Mouse (Mus musculus): ENCODE measurements around the gene Aqp3. TPM values are rescaled to one million over a fixed set of nuclear protein-coding genes. Genes with fewer than 3 reads are reported as not detected.

Gene Aqp3
- polyA plus RNA-seq, 1 experiment: 6.7 TPM

DNA sequence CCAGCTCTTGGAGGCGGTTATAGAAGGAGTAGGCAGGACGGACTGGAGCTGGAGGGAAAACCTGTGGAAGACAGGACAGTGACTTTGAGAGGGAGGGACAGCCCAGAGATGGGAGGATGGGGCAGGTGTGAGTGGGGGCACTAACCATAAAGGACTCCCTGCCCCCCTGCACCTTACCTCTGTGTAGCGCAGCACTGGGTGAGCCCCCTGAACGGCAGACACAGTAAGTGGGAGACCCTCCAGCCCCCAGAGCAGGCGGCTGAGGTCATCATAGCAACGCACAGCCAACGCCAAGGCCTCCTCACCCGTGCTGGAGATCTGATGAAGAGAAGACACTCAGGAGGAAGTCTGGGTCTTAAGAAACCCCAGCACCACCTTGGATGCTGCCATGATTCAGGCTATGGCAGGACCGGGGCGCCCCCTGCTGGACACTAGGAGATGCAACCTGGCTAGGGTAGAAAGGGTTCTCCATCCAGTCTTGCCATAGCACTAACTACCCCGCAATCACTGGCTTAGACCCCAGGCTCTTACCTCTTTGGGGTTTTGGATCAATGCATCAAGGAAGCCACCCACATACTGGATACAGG, 20.8 kb upstream of the Aqp3 start:
- peaks cover 3% of the 10 kb centered on the region for H3K36me3 ChIP-seq (ENCODE audit: control insufficient read depth, insufficient read depth, low read length)
- no peaks in the 10 kb centered on the region for H3K27me3 ChIP-seq (ENCODE audit: control insufficient read depth, insufficient read depth, low read length)
- peak; percentile 84 for TF ChIP-seq CTCF (IDR thresholded peaks at IDR 0.05; ENCODE audit: control insufficient read depth, insufficient read depth, insufficient replicate concordance, low read depth, low read length)
- TF ChIP-seq POLR2A (IDR thresholded peaks at IDR 0.05; ENCODE audit: control insufficient read depth, low read depth, low read length): no peak
- no peak overlapping the region for H3K27ac ChIP-seq (ENCODE audit: control insufficient read depth, insufficient read depth, low read depth, low read length)
- peaks cover 2% of the 10 kb centered on the region; the same call in 1 of the 2 replicates for H3K4me1 ChIP-seq (ENCODE audit: control insufficient read depth, insufficient read depth, low read length)
- H3K4me3 ChIP-seq (ENCODE audit: control insufficient read depth, low read depth, low read length): no peak overlapping the region

DNA sequence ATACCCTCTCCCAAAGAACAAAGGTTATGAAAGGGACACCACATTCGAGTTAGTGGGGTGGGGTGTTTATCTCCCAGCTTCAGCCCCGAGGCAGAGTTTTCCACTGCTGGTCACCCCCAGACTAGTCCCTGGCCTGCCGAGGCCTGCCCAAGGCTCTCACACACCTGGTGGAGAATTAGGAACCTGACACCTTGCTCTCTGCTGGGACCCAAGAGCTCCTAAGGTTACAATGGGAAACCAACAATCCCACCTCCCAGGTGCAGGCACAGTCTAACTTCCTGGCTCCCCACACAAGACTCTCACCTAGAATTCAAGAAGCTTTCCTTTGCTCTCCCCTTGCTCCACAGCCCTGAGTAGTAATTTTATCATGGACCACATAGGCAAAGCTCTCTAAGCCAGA, 18.8 kb upstream of the Aqp3 start:
- Histone ChIP-seq H3K27me3 (ENCODE audit: control insufficient read depth, insufficient read depth, low read length) (no peaks in the 10 kb centered on the region), H3K36me3 (ENCODE audit: control insufficient read depth, insufficient read depth, low read length) (peaks cover 3% of the 10 kb centered on the region), H3K4me3 (ENCODE audit: control insufficient read depth, low read depth, low read length) (no peak overlapping the region), H3K27ac (ENCODE audit: control insufficient read depth, insufficient read depth, low read depth, low read length) (no peak overlapping the region), H3K4me1 (ENCODE audit: control insufficient read depth, insufficient read depth, low read length) (no peaks in the 10 kb centered on the region)
- TF ChIP-seq POLR2A (IDR thresholded peaks at IDR 0.05; ENCODE audit: control insufficient read depth, low read depth, low read length) (no peak), CTCF (IDR thresholded peaks at IDR 0.05; ENCODE audit: control insufficient read depth, insufficient read depth, insufficient replicate concordance, low read depth, low read length) (no peak)

DNA sequence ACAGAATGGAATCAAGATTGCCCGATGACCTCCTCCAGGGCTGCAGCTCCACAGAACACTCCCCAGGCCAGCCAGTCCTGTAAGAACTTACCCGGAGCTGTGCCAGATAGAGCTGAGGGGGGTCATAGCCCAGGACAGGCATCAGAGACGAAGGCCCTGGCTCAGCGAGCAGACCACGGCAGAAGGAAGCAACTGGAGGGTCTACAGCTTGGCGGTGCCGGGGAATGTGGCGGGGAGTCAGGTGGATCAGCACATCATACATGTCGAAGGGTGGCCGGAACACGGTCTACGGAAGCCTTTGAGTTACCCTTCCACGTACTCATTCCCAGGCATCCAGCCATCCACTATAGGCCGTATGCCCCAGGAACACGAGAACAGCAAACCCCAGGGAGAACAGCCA, 17.8 kb upstream of the Aqp3 start:
- peaks cover 3% of the 10 kb centered on the region for H3K36me3 ChIP-seq (ENCODE audit: control insufficient read depth, insufficient read depth, low read length)
- H3K4me3 ChIP-seq (ENCODE audit: control insufficient read depth, low read depth, low read length): no peak overlapping the region
- no peak for TF ChIP-seq CTCF (IDR thresholded peaks at IDR 0.05; ENCODE audit: control insufficient read depth, insufficient read depth, insufficient replicate concordance, low read depth, low read length)
- no peak for TF ChIP-seq POLR2A (IDR thresholded peaks at IDR 0.05; ENCODE audit: control insufficient read depth, low read depth, low read length)
- no peaks in the 10 kb centered on the region for H3K27me3 ChIP-seq (ENCODE audit: control insufficient read depth, insufficient read depth, low read length)
- no peak overlapping the region for H3K27ac ChIP-seq (ENCODE audit: control insufficient read depth, insufficient read depth, low read depth, low read length)
- no peaks in the 10 kb centered on the region for H3K4me1 ChIP-seq (ENCODE audit: control insufficient read depth, insufficient read depth, low read length)

DNA sequence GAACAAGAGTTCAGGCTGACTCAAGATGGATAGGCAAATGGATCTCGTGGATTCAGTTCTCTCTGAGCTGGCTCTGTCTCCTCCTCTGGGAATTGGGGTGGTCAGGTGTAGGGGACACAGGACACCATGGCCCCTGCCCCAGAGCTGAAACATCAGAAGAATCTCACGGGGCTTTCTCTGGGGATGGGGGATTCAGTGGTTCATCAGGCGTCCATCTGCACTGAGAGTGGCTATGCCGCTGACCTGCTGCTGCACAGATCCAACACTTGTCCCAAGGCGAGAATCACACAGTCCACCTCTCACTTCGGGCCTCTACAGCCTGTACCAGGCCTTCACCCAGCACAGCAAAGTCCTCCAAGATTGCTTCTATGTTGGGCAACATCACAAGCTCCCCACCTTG, 17.1 kb upstream of the Aqp3 start:
- no peak overlapping the region for H3K4me3 ChIP-seq (ENCODE audit: control insufficient read depth, low read depth, low read length)
- H3K27ac ChIP-seq (ENCODE audit: control insufficient read depth, insufficient read depth, low read depth, low read length): no peak overlapping the region
- peaks cover 3% of the 10 kb centered on the region for H3K36me3 ChIP-seq (ENCODE audit: control insufficient read depth, insufficient read depth, low read length)
- H3K4me1 ChIP-seq (ENCODE audit: control insufficient read depth, insufficient read depth, low read length): no peaks in the 10 kb centered on the region
- no peak for TF ChIP-seq POLR2A (IDR thresholded peaks at IDR 0.05; ENCODE audit: control insufficient read depth, low read depth, low read length)
- no peak for TF ChIP-seq CTCF (IDR thresholded peaks at IDR 0.05; ENCODE audit: control insufficient read depth, insufficient read depth, insufficient replicate concordance, low read depth, low read length)
- no peaks in the 10 kb centered on the region for H3K27me3 ChIP-seq (ENCODE audit: control insufficient read depth, insufficient read depth, low read length)

GRCm38 (mm10) chr4:41114358-41115070, 16.5 kb upstream of the Aqp3 start:
- Histone ChIP-seq H3K27me3 (ENCODE audit: control insufficient read depth, insufficient read depth, low read length) (no peaks in the 10 kb centered on the region), H3K27ac (ENCODE audit: control insufficient read depth, insufficient read depth, low read depth, low read length) (no peak overlapping the region), H3K4me1 (ENCODE audit: control insufficient read depth, insufficient read depth, low read length) (no peaks in the 10 kb centered on the region), H3K36me3 (ENCODE audit: control insufficient read depth, insufficient read depth, low read length) (peaks cover 3% of the 10 kb centered on the region), H3K4me3 (ENCODE audit: control insufficient read depth, low read depth, low read length) (no peak overlapping the region)
- TF ChIP-seq POLR2A (IDR thresholded peaks at IDR 0.05; ENCODE audit: control insufficient read depth, low read depth, low read length) (no peak), CTCF (IDR thresholded peaks at IDR 0.05; ENCODE audit: control insufficient read depth, insufficient read depth, insufficient replicate concordance, low read depth, low read length) (no peak)

- no peaks in the 10 kb centered on the region for H3K27me3 ChIP-seq (ENCODE audit: control insufficient read depth, insufficient read depth, low read length)
- H3K4me1 ChIP-seq (ENCODE audit: control insufficient read depth, insufficient read depth, low read length): no peaks in the 10 kb centered on the region
- H3K27ac ChIP-seq (ENCODE audit: control insufficient read depth, insufficient read depth, low read depth, low read length): no peak overlapping the region
- H3K36me3 ChIP-seq (ENCODE audit: control insufficient read depth, insufficient read depth, low read length): no peaks in the 10 kb centered on the region
- TF ChIP-seq CTCF (IDR thresholded peaks at IDR 0.05; ENCODE audit: control insufficient read depth, insufficient read depth, insufficient replicate concordance, low read depth, low read length): no peak
- no peak for TF ChIP-seq POLR2A (IDR thresholded peaks at IDR 0.05; ENCODE audit: control insufficient read depth, low read depth, low read length)
- H3K4me3 ChIP-seq (ENCODE audit: control insufficient read depth, low read depth, low read length): no peak overlapping the region
Measured at GRCm38 (mm10) chr4:41108717-41109425, 10.9 kb upstream of the Aqp3 start.

GRCm38 (mm10) chr4:41107440-41107839, 9.5 kb upstream of the Aqp3 start:
- no peak overlapping the region for H3K4me3 ChIP-seq (ENCODE audit: control insufficient read depth, low read depth, low read length)
- no peaks in the 10 kb centered on the region for H3K4me1 ChIP-seq (ENCODE audit: control insufficient read depth, insufficient read depth, low read length)
- no peaks in the 10 kb centered on the region for H3K36me3 ChIP-seq (ENCODE audit: control insufficient read depth, insufficient read depth, low read length)
- no peak overlapping the region for H3K27ac ChIP-seq (ENCODE audit: control insufficient read depth, insufficient read depth, low read depth, low read length)
- no peak for TF ChIP-seq POLR2A (IDR thresholded peaks at IDR 0.05; ENCODE audit: control insufficient read depth, low read depth, low read length)
- TF ChIP-seq CTCF (IDR thresholded peaks at IDR 0.05; ENCODE audit: control insufficient read depth, insufficient read depth, insufficient replicate concordance, low read depth, low read length): no peak
- H3K27me3 ChIP-seq (ENCODE audit: control insufficient read depth, insufficient read depth, low read length): no peaks in the 10 kb centered on the region
